Mouse (Mus musculus): ENCODE data around the gene Klrg1.

- TF ChIP-seq E2F4 (IDR thresholded peaks at IDR 0.05; ENCODE audit: insufficient replicate concordance, low read depth, low read length) (no peak), POLR2A (IDR thresholded peaks at IDR 0.05; ENCODE audit: low read depth, low read length) (no peak; the same call in 1 of the 2 replicates), CTCF (conservative IDR thresholded peaks at IDR 0.05 in 1 of 2, IDR thresholded peaks at IDR 0.05 in 1 of 2; ENCODE audit: low read depth in 2 of 2, low read length in 2 of 2) (no peak), MXI1 (IDR thresholded peaks at IDR 0.05; ENCODE audit: low read depth, low read length) (no peak), MAX (IDR thresholded peaks at IDR 0.05; ENCODE audit: low read length) (peak; percentile 90), KAT2A (IDR thresholded peaks at IDR 0.05; ENCODE audit: insufficient replicate concordance, low read length) (no peak), TCF12 (IDR thresholded peaks at IDR 0.05; ENCODE audit: low read depth, low read length) (peak; percentile 89), RAD21 (IDR thresholded peaks at IDR 0.05; ENCODE audit: low read depth, low read length) (no peak), JUND (conservative IDR thresholded peaks at IDR 0.05; ENCODE audit: low read depth, low read length) (no peak), MEF2A (IDR thresholded peaks at IDR 0.05; ENCODE audit: borderline replicate concordance, low read depth, low read length) (peak; percentile 92), IRF4 (IDR thresholded peaks at IDR 0.05; ENCODE audit: low read depth, low read length) (peak; percentile 37; the same call in 1 of the 2 replicates)
Measured at GRCm38 (mm10) chr6:122293796-122294195, 11.1 kb upstream of the Klrg1 start.

Measured in CH12.LX (cell line).